Comparison of ENCODE assay signal across 30 mouse cellular contexts in the genomic region with DNA sequence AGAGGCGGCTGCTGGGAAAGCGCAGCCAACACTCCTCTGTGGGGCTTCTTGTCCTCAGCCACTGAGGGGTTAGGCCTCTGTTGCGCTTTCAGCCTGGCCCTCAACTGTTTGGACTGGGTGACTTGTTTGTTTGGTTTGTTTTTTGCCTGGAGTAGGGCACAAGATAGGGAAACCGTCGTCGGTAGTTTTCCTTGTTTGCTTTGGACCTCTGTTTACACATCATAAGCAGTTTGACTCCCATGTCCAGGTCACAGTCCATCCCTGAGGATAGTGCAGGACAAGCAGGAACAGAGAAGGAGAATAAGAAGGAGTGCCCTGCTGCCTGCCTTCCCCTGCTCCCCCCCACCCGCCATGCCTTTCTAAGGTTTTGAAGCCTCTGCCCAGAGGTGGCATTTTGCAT. TPM values are rescaled to one million over a fixed set of nuclear protein-coding genes. Genes with fewer than 3 reads are reported as not detected.
DNase-seq lines count a peak whose midpoint lies in the region; ATAC-seq and TF ChIP-seq lines count a peak whose summit lies in the region.
"Had no signal": no experiment of that assay in that cellular context is flagged by ENCODE, and none has a peak within 500 bp of the region (broad histone marks: within the 10 kb centered on the region; RNA-seq: fewer than 3 reads in every experiment).

No protein-coding gene starts in this region.

- DNase-seq in adrenal gland, postnatal 14 days, result peak; percentile 1
- no peak for DNase-seq in adrenal gland, postnatal 25 days
- DNase-seq in heart, adult 2 months, result no peak
- DNase-seq in yolk sac, embryonic 10.5 days (ENCODE audit: low spot score), result peak; percentile 75
- DNase-seq: adrenal gland, adult 8-10 months; cerebellum, adult 11-12 months; cerebellum, adult 8-10 months; cerebellum, postnatal 14 days; gastrocnemius, adult 2 months; gastrocnemius, postnatal 14 days; heart, adult 11 months had no signal

- peaks cover 9% of the 10 kb centered on the region; the same call in 1 of the 2 replicates for H3K4me1 ChIP-seq in heart, embryonic 15.5 days (replicated peaks)
- no peaks in the 10 kb centered on the region for H3K4me1 ChIP-seq in heart, adult 2 months (ENCODE audit: control insufficient read depth, insufficient read depth, low read length)
- H3K4me1 ChIP-seq in liver, embryonic 16.5 days (ENCODE audit: control insufficient read depth, low read depth, low read length), result no peaks in the 10 kb centered on the region; the same call in 1 of the 2 replicates
- H3K4me1 ChIP-seq in liver, embryonic 12.5 days, result peaks cover 7% of the 10 kb centered on the region
- H3K4me1 ChIP-seq: forebrain, embryonic 10.5 days; forebrain, embryonic 13.5 days; hindbrain, embryonic 12.5 days; hindbrain, embryonic 15.5 days had no signal

- intact Hi-C loops in heart, adult 2 months (cut with DNase I), result no loop called here

- ATAC-seq in heart, embryonic 15.5 days (replicated peaks; ENCODE audit: insufficient number of reproducible peaks, insufficient read depth, low FRiP score, low read depth), result no peak
- peak; percentile 48; the same call in 1 of the 2 replicates for ATAC-seq in liver, embryonic 16.5 days (ENCODE audit: low read depth)
- no peak for ATAC-seq in liver, embryonic 12.5 days
- ATAC-seq in frontal cortex, adult (ENCODE audit: low TSS enrichment), result no peak
- ATAC-seq: activated CD4-positive, CD25-positive, alpha-beta regulatory T cell, adult 4 months; forebrain, embryonic 13.5 days; forebrain, embryonic 16.5 days had no signal

- H3K27ac ChIP-seq in heart, embryonic 15.5 days, result 0 out of 2 replicates have a peak overlapping the region, but pooled peaks have one; percentile 10
- H3K27ac ChIP-seq in heart, adult 2 months, result no peak overlapping the region
- no peak overlapping the region for H3K27ac ChIP-seq in liver, embryonic 16.5 days (ENCODE audit: low read length)
- H3K27ac ChIP-seq in liver, embryonic 12.5 days, result no peak overlapping the region
- H3K27ac ChIP-seq: forebrain, embryonic 10.5 days; forebrain, embryonic 13.5 days; gastrocnemius, adult 2 months; hindbrain, embryonic 12.5 days; hindbrain, embryonic 15.5 days had no signal

- peaks cover 87% of the 10 kb centered on the region for H3K36me3 ChIP-seq in heart, embryonic 15.5 days
- no peaks in the 10 kb centered on the region; the same call in 1 of the 2 replicates for H3K36me3 ChIP-seq in heart, adult 2 months (ENCODE audit: control insufficient read depth, insufficient read depth, low read length)
- peaks cover 16% of the 10 kb centered on the region for H3K36me3 ChIP-seq in liver, embryonic 16.5 days (ENCODE audit: control insufficient read depth, insufficient read depth)
- H3K36me3 ChIP-seq in liver, embryonic 12.5 days, result peaks cover 94% of the 10 kb centered on the region

- H3K79me2 ChIP-seq in heart, adult 2 months (replicated peaks; ENCODE audit: control insufficient read depth, insufficient read depth, low read length), result no peaks in the 10 kb centered on the region

- TF ChIP-seq POLR2A in heart, adult 2 months (IDR thresholded peaks at IDR 0.05; ENCODE audit: insufficient read depth, low read depth, low read length), result no peak

- no peak overlapping the region for H3K9ac ChIP-seq in heart, embryonic 15.5 days
- H3K9ac ChIP-seq in heart, adult 2 months (ENCODE audit: low read depth, low read length), result no peak overlapping the region
- no peak overlapping the region for H3K9ac ChIP-seq in liver, embryonic 16.5 days (ENCODE audit: low read depth, low read length)
- H3K9ac ChIP-seq in liver, embryonic 12.5 days, result no peak overlapping the region
- H3K9ac ChIP-seq: forebrain, embryonic 13.5 days; heart, embryonic 12.5 days; hindbrain, embryonic 12.5 days; hindbrain, embryonic 15.5 days had no signal

- no peak for TF ChIP-seq CTCF in heart, adult 2 months (IDR thresholded peaks at IDR 0.05)

- TF ChIP-seq EP300 in heart, adult 2 months (IDR thresholded peaks at IDR 0.05; ENCODE audit: insufficient read depth, low read depth, low read length), result no peak

- no peak overlapping the region for H3K4me2 ChIP-seq in heart, embryonic 15.5 days
- no peak overlapping the region for H3K4me2 ChIP-seq in liver, embryonic 16.5 days (ENCODE audit: low read depth, low read length)
- H3K4me2 ChIP-seq in liver, embryonic 12.5 days, result no peak overlapping the region
- H3K4me2 ChIP-seq: forebrain, embryonic 13.5 days; heart, embryonic 12.5 days; hindbrain, embryonic 12.5 days; hindbrain, embryonic 15.5 days had no signal

- 66% methylated on average over 7 of the region's 7 CpGs for WGBS in heart, embryonic 15.5 days
- WGBS in heart, adult 2 months, result 58% methylated on average over 7 of the region's 7 CpGs
- 76% methylated on average over 7 of the region's 7 CpGs for WGBS in liver, embryonic 16.5 days (ENCODE audit: insufficient replicate concordance)
- 79% methylated on average over 7 of the region's 7 CpGs for WGBS in liver, embryonic 12.5 days (ENCODE audit: insufficient replicate concordance)

- H3K4me3 ChIP-seq in heart, embryonic 15.5 days, result no peak overlapping the region
- H3K4me3 ChIP-seq in heart, adult 2 months, result no peak overlapping the region
- H3K4me3 ChIP-seq in liver, embryonic 16.5 days (ENCODE audit: low read depth, low read length), result no peak overlapping the region
- H3K4me3 ChIP-seq in liver, embryonic 12.5 days, result no peak overlapping the region
- H3K4me3 ChIP-seq: forebrain, embryonic 10.5 days; forebrain, embryonic 13.5 days; gastrocnemius, adult 2 months; heart, embryonic 12.5 days; hindbrain, embryonic 12.5 days; hindbrain, embryonic 15.5 days had no signal

- H3K9me3 ChIP-seq in heart, embryonic 15.5 days (replicated peaks), result no peaks in the 10 kb centered on the region
- H3K9me3 ChIP-seq in liver, embryonic 16.5 days (replicated peaks; ENCODE audit: control insufficient read depth, low read length), result no peaks in the 10 kb centered on the region
- H3K9me3 ChIP-seq in liver, embryonic 12.5 days (replicated peaks), result no peaks in the 10 kb centered on the region
- H3K9me3 ChIP-seq: forebrain, embryonic 10.5 days; forebrain, embryonic 13.5 days; heart, embryonic 12.5 days; hindbrain, embryonic 12.5 days; hindbrain, embryonic 15.5 days had no signal

- no peaks in the 10 kb centered on the region for H3K27me3 ChIP-seq in heart, embryonic 15.5 days
- H3K27me3 ChIP-seq in heart, adult 2 months (ENCODE audit: control insufficient read depth, insufficient read depth, low read length), result no peaks in the 10 kb centered on the region
- H3K27me3 ChIP-seq in liver, embryonic 16.5 days (ENCODE audit: control insufficient read depth, insufficient read depth, low read depth, low read length), result no peaks in the 10 kb centered on the region
- no peaks in the 10 kb centered on the region for H3K27me3 ChIP-seq in liver, embryonic 12.5 days (replicated peaks)
- H3K27me3 ChIP-seq: forebrain, embryonic 13.5 days; heart, embryonic 12.5 days; hindbrain, embryonic 12.5 days; hindbrain, embryonic 15.5 days had no signal

RNA-seq across cellular contexts. Expression of a gene that starts 26.5 kb away (rescaled TPM):
- total RNA-seq in adrenal gland, postnatal 14 days (2021), result not detected in 2 replicates
- total RNA-seq in adrenal gland, postnatal 25 days (2021), result not detected in 2 replicates
- polyA plus RNA-seq in heart, embryonic 15.5 days (2015; fragmentation: Nextera tagmentation; extraction: Ambion mirVana), result 0.36 and 0.55 TPM in 2 replicates
- not detected for total RNA-seq in heart, adult 2 months (2021)
- 0.38 TPM in 1 of 2 replicates, not detected in the other for polyA plus RNA-seq in heart, adult 2 months (2012; rRNA removed)
- polyA plus RNA-seq in liver, embryonic 16.5 days (2015; fragmentation: Nextera tagmentation; extraction: Ambion mirVana), result not detected in 2 replicates
- not detected in 2 replicates for polyA plus RNA-seq in liver, embryonic 12.5 days (2016; fragmentation: Nextera tagmentation; extraction: Ambion mirVana)
- total RNA-seq: adrenal gland, postnatal 4 days; ES-E14; gastrocnemius, adult 2 months; gastrocnemius, postnatal 14 days; gastrocnemius, postnatal 4 days; hematopoietic stem cell, adult 5-6 weeks had no signal
- polyA plus RNA-seq: activated CD4-positive, CD25-positive, alpha-beta regulatory T cell, adult 4 months; embryonic facial prominence, embryonic 11.5 days; embryonic facial prominence, embryonic 14.5 days; forebrain, embryonic 10.5 days; frontal cortex, adult 2 months; intestine, embryonic 14.5 days had no signal

Comparison
In these comparisons a context has a peak if more than half of its experiments do, and no peak if none do; other contexts are left out.
1. DNase-seq: peak in adrenal gland, postnatal 14 days (single experiment) and yolk sac, embryonic 10.5 days (single experiment); none in adrenal gland, postnatal 25 days (single experiment) and heart, adult 2 months (0 of 2).